Mouse (Mus musculus): Measurements from ENCODE around the gene Zfp367. TPM values are rescaled to one million over a fixed set of nuclear protein-coding genes. Genes with fewer than 3 reads are reported as not detected.
A peak's percentile ranks its signal among the peaks of the same experiment; 100 is the strongest.

Gene Zfp367
- polyA plus RNA-seq, 1 experiment from 2014 or later = 25.6 TPM

DNA sequence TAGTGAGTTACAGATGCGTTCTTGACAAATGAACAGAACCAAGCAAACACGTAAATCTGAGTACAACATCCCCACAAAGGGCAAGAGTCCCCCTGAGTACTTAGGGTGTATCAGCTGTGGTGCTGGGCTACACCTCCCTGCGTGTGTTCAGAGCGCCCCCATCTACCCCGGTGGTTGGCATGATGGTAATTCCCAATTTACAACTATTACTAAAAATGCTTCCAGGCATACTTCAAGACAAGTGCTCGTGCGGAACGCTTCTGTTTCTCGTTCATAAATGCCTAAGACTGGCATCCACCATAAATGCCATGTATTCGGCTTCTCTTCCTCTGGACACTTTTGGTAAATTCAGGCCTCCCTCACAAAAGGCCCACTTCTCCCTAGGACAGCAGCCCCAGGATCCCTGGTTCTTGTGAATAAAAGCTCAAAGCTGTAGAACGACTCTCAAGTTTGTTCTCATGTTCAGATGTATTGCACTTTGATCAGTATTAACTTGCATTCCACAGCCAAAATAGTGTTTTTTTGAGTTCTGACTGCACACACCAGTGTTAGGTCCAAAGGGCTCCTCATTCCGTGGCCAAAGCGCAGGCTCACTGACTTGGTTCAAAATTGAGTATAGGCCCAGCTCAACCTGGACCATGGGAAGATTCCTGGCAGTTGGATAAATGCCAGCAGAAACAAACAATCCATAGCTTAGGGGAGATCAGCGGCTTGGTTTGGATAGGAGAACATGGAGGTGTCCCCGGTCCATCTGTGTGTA is 23.2 kb downstream of the Zfp367 start:
- Histone ChIP-seq H3K9ac (ENCODE audit: low read length) (peak overlapping the region; percentile 60; the same call in 1 of the 2 replicates), H3K27me3 (ENCODE audit: control insufficient read depth, insufficient read depth, low read length) (no peaks in the 10 kb centered on the region), H3K4me1 (ENCODE audit: control insufficient read depth, insufficient read depth, low read length) (0 out of 2 replicates have a peak, but pooled peaks cover 2% of the 10 kb centered on the region), H3K36me3 (ENCODE audit: control insufficient read depth, insufficient read depth, low read length) (peaks cover 3% of the 10 kb centered on the region; the same call in 1 of the 2 replicates), H3K27ac (ENCODE audit: low read depth, low read length) (no peak overlapping the region), H3K4me2 (peak overlapping the region; percentile 78), H3K4me3 (ENCODE audit: low read depth, low read length) (peak overlapping the region; percentile 44), H3K9me3 (ENCODE audit: control insufficient read depth, low read length) (no peaks in the 10 kb centered on the region)
- ATAC-seq (ENCODE audit: low FRiP score) = peak; percentile 65; the same call in 1 of the 2 replicates
- WGBS = 50% methylated on average over 15 of the region's 15 CpGs
- DNase-seq (ENCODE audit: low spot score, missing footprints) = peak; percentile 91

DNA sequence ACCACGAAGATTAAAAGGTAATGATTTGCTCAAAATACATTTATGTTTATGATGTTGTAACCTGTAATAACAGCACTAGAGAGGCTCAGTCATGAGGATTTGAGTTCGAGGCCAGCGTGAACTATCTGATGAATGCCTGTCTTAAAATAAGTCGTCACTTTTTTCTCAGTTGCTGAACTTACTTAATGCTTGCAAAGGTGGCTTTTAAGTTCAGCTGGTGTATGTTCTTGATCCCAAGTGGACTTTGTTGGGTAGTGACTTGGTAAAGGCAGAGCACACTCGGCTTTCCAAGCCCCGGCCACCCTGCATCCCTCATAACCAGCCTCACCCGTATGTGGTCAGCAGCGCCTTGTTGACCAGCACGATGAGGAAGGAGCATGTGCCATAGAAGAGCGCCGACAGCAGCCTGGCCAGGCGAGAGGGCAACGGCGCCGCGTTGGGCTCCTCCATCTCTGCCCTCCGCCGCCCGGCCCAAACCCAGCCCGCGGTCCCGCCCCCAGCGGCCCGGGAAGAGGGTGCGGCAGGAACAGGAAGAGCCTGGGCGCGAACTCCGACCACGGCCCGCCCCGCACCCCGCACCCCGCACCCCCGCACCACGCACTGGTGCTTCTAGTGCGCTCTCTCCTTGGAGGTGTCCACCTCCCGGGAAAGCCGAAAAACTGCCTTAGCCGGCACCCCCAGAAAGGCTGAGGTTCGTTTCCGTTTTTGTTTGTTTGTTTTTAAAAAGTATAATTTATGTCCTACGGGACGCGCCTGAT is 24.0 kb downstream of the Zfp367 start, which contains the start of gene Slc35d2:
Slc35d2 (minus strand) TSS at position 511 of the 758 bp plus-strand sequence.
- Histone ChIP-seq H3K27me3 (ENCODE audit: control insufficient read depth, insufficient read depth, low read length) (no peaks in the 10 kb centered on the region), H3K9ac (ENCODE audit: low read length) (peak within 1 kb of the TSS; percentile 60), H3K27ac (ENCODE audit: low read depth, low read length) (no peak within 1 kb of the TSS), H3K9me3 (ENCODE audit: control insufficient read depth, low read length) (no peaks in the 10 kb centered on the region), H3K4me2 (peak within 1 kb of the TSS; percentile 78), H3K36me3 (ENCODE audit: control insufficient read depth, insufficient read depth, low read length) (0 out of 2 replicates have a peak, but pooled peaks cover 3% of the 10 kb centered on the region), H3K4me3 (ENCODE audit: low read depth, low read length) (peak within 1 kb of the TSS; percentile 44), H3K4me1 (ENCODE audit: control insufficient read depth, insufficient read depth, low read length) (0 out of 2 replicates have a peak, but pooled peaks cover 2% of the 10 kb centered on the region)
- peak; percentile 83 for ATAC-seq (ENCODE audit: low FRiP score)
- WGBS = 10% methylated on average over 44 of the region's 44 CpGs
- DNase-seq (ENCODE audit: low spot score, missing footprints) = peak; percentile 93

DNA sequence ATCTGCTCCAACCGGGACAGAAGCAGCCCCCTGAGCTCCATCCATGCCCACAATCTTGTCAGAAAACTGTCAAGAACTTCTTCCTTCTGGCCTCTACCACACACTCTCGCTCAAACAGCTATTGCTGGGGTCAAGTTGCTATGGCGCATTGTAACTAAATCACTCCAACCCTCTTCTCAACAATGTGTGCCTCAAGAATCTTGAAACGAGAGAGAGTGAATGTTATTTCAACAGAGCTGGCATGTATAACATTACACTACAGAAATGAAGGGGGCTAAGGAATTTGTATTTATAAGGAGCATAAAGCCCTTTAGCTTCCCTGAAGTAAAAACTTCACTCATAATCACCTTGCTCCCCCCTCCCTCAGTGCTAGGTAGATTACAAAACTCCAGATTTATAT is 26.7 kb downstream of the Zfp367 start:
- H3K27me3 ChIP-seq (ENCODE audit: control insufficient read depth, insufficient read depth, low read length) = no peaks in the 10 kb centered on the region
- H3K36me3 ChIP-seq (ENCODE audit: control insufficient read depth, insufficient read depth, low read length) = no peaks in the 10 kb centered on the region
- H3K27ac ChIP-seq (ENCODE audit: low read depth, low read length) = no peak overlapping the region
- 55% methylated on average over 4 of the region's 4 CpGs for WGBS
- H3K9ac ChIP-seq (ENCODE audit: low read length) = no peak overlapping the region
- H3K4me3 ChIP-seq (ENCODE audit: low read depth, low read length) = no peak overlapping the region
- peaks cover 3% of the 10 kb centered on the region; the same call in 1 of the 2 replicates for H3K9me3 ChIP-seq (ENCODE audit: control insufficient read depth, low read length)
- H3K4me2 ChIP-seq = no peak overlapping the region
- DNase-seq (ENCODE audit: low spot score, missing footprints) (no peak), ATAC-seq (ENCODE audit: low FRiP score) (no peak)
- H3K4me1 ChIP-seq (ENCODE audit: control insufficient read depth, insufficient read depth, low read length) = 0 out of 2 replicates have a peak, but pooled peaks cover 2% of the 10 kb centered on the region

DNA sequence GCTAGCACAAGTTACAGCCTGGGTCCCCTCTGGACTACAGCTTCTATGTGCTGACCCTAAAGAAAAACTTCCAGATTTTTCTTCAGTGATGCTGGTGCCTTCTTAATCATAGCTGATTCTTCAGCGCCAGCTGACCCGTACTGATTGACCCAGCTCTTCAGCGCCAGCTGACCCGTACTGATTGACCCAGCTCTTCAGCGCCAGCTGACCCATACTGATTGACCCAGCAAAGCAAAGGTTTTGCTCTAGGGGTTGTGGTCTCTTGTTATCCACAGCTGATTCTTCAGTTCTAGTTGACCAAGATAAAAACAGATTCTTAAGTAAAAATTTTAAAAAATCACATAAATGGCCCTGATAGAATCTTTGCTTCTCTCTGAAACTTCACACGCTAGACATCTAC is 28.1 kb downstream of the Zfp367 start:
- H3K4me1 ChIP-seq (ENCODE audit: control insufficient read depth, insufficient read depth, low read length) = 0 out of 2 replicates have a peak, but pooled peaks cover 2% of the 10 kb centered on the region
- 80% methylated on average over 6 of the region's 6 CpGs for WGBS

DNA sequence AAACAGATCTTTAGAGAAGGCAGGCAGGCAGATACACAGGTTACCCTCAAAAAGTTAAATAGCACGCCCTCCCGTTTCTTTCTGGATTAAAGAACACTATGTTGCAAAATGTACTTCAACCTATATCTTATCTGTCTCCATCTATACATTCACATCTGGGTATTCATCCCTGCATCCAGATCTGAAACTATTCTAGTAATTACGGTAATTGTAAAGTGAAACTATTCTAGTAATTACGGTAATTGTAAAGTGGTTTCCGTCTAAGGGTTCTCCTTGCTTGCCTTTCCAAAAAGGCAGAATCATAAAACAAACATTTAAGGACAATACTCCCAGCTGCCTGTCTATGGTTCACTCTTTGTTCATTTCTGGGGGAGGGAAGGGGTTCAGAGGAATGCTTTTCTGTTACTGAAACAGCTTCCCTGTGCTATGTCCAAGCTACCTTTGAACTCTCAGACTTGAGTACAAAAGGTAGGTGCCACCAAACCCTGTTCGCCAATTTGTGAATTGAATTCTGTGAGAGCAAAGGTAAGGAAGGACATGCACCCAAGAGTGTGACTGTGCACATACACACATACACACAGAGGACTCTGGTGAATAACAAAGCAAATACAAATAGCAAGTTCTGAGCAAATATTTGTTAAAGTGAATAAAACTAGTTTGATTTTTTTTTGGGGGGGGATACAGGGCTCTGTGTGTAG is 29.4 kb downstream of the Zfp367 start:
- H3K9ac ChIP-seq (ENCODE audit: low read length) = no peak overlapping the region
- WGBS = 29% methylated on average over 6 of the region's 6 CpGs
- H3K36me3 ChIP-seq (ENCODE audit: control insufficient read depth, insufficient read depth, low read length) = no peaks in the 10 kb centered on the region

More for the DNA sequence above, 28.1 kb downstream of the Zfp367 start:
- H3K9me3 ChIP-seq (ENCODE audit: control insufficient read depth, low read length) = peaks cover 3% of the 10 kb centered on the region; the same call in 1 of the 2 replicates
- no peak overlapping the region for H3K4me2 ChIP-seq
- peak; percentile 75 for DNase-seq (ENCODE audit: low spot score, missing footprints)
- no peaks in the 10 kb centered on the region for H3K36me3 ChIP-seq (ENCODE audit: control insufficient read depth, insufficient read depth, low read length)
- H3K27ac ChIP-seq (ENCODE audit: low read depth, low read length) = no peak overlapping the region
- no peaks in the 10 kb centered on the region for H3K27me3 ChIP-seq (ENCODE audit: control insufficient read depth, insufficient read depth, low read length)
- H3K9ac ChIP-seq (ENCODE audit: low read length) = no peak overlapping the region
- ATAC-seq (ENCODE audit: low FRiP score) = no peak
- H3K4me3 ChIP-seq (ENCODE audit: low read depth, low read length) = no peak overlapping the region

DNA sequence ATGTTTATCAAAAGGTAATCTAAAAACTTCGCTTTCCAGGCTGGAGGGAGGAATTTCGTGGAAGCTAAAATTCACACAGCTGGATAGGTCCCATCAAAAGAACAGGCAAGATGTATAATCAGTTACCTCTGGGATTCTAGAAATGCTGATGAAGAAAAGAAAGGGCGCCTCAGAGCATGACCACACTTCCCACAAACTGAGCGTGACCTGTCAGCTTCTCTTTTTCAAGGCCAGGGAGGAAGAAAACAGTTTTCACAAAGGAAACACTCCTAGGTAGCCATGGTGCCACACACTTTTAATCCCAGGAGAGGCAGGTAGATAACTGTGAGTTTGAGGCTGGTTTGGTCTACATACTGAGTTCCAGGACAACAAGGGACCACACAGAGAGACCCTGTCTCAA is 32.2 kb downstream of the Zfp367 start:
- Histone ChIP-seq H3K36me3 (ENCODE audit: control insufficient read depth, insufficient read depth, low read length) (no peaks in the 10 kb centered on the region), H3K27ac (ENCODE audit: low read depth, low read length) (no peak overlapping the region), H3K4me2 (no peak overlapping the region), H3K9me3 (ENCODE audit: control insufficient read depth, low read length) (peaks cover 3% of the 10 kb centered on the region; the same call in 1 of the 2 replicates), H3K4me3 (ENCODE audit: low read depth, low read length) (no peak overlapping the region), H3K27me3 (ENCODE audit: control insufficient read depth, insufficient read depth, low read length) (no peaks in the 10 kb centered on the region), H3K9ac (ENCODE audit: low read length) (no peak overlapping the region), H3K4me1 (ENCODE audit: control insufficient read depth, insufficient read depth, low read length) (no peaks in the 10 kb centered on the region)
- WGBS = 61% methylated on average over 4 of the region's 4 CpGs
- DNase-seq (ENCODE audit: low spot score, missing footprints) = no peak
- no peak for ATAC-seq (ENCODE audit: low FRiP score)

More for the DNA sequence above, 29.4 kb downstream of the Zfp367 start:
- no peak for ATAC-seq (ENCODE audit: low FRiP score)
- Histone ChIP-seq H3K4me2 (no peak overlapping the region), H3K4me1 (ENCODE audit: control insufficient read depth, insufficient read depth, low read length) (no peaks in the 10 kb centered on the region), H3K27me3 (ENCODE audit: control insufficient read depth, insufficient read depth, low read length) (no peaks in the 10 kb centered on the region), H3K4me3 (ENCODE audit: low read depth, low read length) (no peak overlapping the region), H3K27ac (ENCODE audit: low read depth, low read length) (no peak overlapping the region), H3K9me3 (ENCODE audit: control insufficient read depth, low read length) (peaks cover 3% of the 10 kb centered on the region; the same call in 1 of the 2 replicates)
- DNase-seq (ENCODE audit: low spot score, missing footprints) = peak; percentile 85

DNA sequence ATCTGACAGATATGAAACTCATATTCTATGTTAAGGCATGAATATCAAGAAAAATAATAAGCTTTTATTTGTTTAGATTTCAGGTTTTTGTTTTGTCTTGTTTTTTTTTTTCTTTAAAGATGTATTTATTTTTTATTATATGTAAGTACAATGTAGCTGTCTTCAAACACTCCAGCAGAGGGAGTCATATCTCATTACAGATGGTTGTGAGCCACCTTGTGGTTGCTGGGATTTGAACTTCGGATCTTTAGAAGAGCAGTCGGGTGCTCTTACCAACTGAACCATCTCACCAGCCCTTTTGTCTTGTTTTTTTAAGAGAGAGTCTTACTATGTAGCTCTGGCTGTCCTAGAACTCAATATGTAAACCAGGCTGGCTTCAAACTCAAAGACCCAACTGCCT is 35.6 kb downstream of the Zfp367 start:
- Histone ChIP-seq H3K36me3 (ENCODE audit: control insufficient read depth, insufficient read depth, low read length) (no peaks in the 10 kb centered on the region), H3K27me3 (ENCODE audit: control insufficient read depth, insufficient read depth, low read length) (no peaks in the 10 kb centered on the region), H3K9ac (ENCODE audit: low read length) (no peak overlapping the region), H3K4me2 (no peak overlapping the region), H3K27ac (ENCODE audit: low read depth, low read length) (no peak overlapping the region), H3K4me3 (ENCODE audit: low read depth, low read length) (no peak overlapping the region), H3K9me3 (ENCODE audit: control insufficient read depth, low read length) (no peaks in the 10 kb centered on the region), H3K4me1 (ENCODE audit: control insufficient read depth, insufficient read depth, low read length) (no peaks in the 10 kb centered on the region)
- WGBS = 63% methylated on average over 2 of the region's 2 CpGs
- DNase-seq (ENCODE audit: low spot score, missing footprints) (no peak), ATAC-seq (ENCODE audit: low FRiP score) (no peak)

DNA sequence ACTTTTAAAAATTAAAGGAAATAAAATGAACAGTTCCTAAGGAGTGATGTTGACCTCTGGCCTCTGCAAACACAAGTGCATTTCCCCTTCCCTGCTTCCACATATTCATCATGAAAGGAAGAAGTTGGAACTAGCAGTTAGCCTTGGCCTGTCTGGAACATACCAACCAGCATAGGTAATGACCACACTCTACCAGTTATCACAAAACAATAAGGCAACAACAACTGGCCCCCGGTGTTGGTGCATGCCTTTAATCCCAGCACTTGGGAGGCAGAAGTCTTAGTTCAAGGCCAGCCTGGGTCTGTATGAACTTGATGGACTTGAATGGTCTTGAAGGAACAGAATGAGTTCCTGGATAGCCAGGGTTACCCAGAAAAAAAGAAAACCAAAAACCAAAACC is 42.6 kb downstream of the Zfp367 start:
- H3K36me3 ChIP-seq (ENCODE audit: control insufficient read depth, insufficient read depth, low read length) = no peaks in the 10 kb centered on the region
- DNase-seq (ENCODE audit: low spot score, missing footprints) = no peak
- H3K4me2 ChIP-seq = no peak overlapping the region
- no peaks in the 10 kb centered on the region for H3K27me3 ChIP-seq (ENCODE audit: control insufficient read depth, insufficient read depth, low read length)
- H3K27ac ChIP-seq (ENCODE audit: low read depth, low read length) = no peak overlapping the region
- H3K9ac ChIP-seq (ENCODE audit: low read length) = no peak overlapping the region
- no peaks in the 10 kb centered on the region for H3K9me3 ChIP-seq (ENCODE audit: control insufficient read depth, low read length)
- ATAC-seq (ENCODE audit: low FRiP score) = no peak
- no peak overlapping the region for H3K4me3 ChIP-seq (ENCODE audit: low read depth, low read length)
- peaks cover 7% of the 10 kb centered on the region; the same call in 1 of the 2 replicates for H3K4me1 ChIP-seq (ENCODE audit: control insufficient read depth, insufficient read depth, low read length)
- WGBS = 97% methylated on average over 1 of the region's 1 CpGs
